Mouse (Mus musculus) myocyte (in vitro differentiated cells): Measurements from ENCODE around the gene Ank2. TPM values are rescaled to one million over a fixed set of nuclear protein-coding genes. Genes with fewer than 3 reads are reported as not detected.

Source experiments
- H3K27me3 ChIP-seq: one replicate; pipeline ENCODE4 v1.6.1; 2011; ENCODE audit not compliant: control insufficient read depth, insufficient read depth, insufficient read length
- H3K36me3 ChIP-seq: one replicate; pipeline ENCODE4 v1.6.1; 2011; ENCODE audit not compliant: control insufficient read depth, insufficient read depth
- H3K4me2 ChIP-seq: one replicate; pipeline ENCODE4 v1.6.1; 2011; ENCODE audit warnings: low read depth, control low read depth
- H3K4me3 ChIP-seq: one replicate; pipeline ENCODE4 v1.5.1; 2011; ENCODE audit warnings: mild to moderate bottlenecking, control low read depth, moderate library complexity
- H3K79me2 ChIP-seq: one replicate; pipeline ENCODE4 v1.6.1; 2011; ENCODE audit not compliant: control insufficient read depth, insufficient read depth
- H3ac ChIP-seq: one replicate; pipeline ENCODE4 v1.6.1; 2011; ENCODE audit not compliant: control insufficient read depth, insufficient read length
- CEBPB ChIP-seq: IDR thresholded peaks from 2 replicates; pipeline ENCODE4 v1.6.1; 2011; ENCODE audit warnings: mild to moderate bottlenecking, moderate library complexity; ENCODE audit not compliant: poor library complexity, insufficient read depth, severe bottlenecking
- E2F4 ChIP-seq: IDR thresholded peaks from one replicate; pipeline ENCODE4 v1.6.1; 2011; ENCODE audit warnings: mild to moderate bottlenecking, control low read depth, moderate library complexity; ENCODE audit not compliant: insufficient read depth
- MAX ChIP-seq: IDR thresholded peaks from one replicate; pipeline ENCODE4 v1.6.1; 2011; ENCODE audit warnings: low read depth, mild to moderate bottlenecking, control low read depth
- MYOD1 ChIP-seq, 3 experiments: IDR thresholded peaks; one replicate each; pipeline ENCODE4 v1.6.1; 2011; ENCODE audit warnings: control low read depth in 2 of 3, low read depth in 2 of 3, mild to moderate bottlenecking in 2 of 3, moderate library complexity in 1 of 3; ENCODE audit not compliant: insufficient read length in 2 of 3, control insufficient read depth in 1 of 3
- MYOG ChIP-seq, 3 experiments: IDR thresholded peaks; one replicate each; pipeline ENCODE4 v1.6.1; 2011; ENCODE audit warnings: control low read depth in 2 of 3, low read depth in 2 of 3, mild to moderate bottlenecking in 2 of 3; ENCODE audit not compliant: insufficient read length in 2 of 3, control insufficient read depth in 1 of 3, insufficient read depth in 1 of 3
- POLR2A ChIP-seq: IDR thresholded peaks from one replicate; pipeline ENCODE4 v1.6.1; 2011; ENCODE audit warnings: low read depth, mild to moderate bottlenecking, control low read depth, moderate library complexity; ENCODE audit not compliant: insufficient read length
- POLR2AphosphoS2 ChIP-seq: IDR thresholded peaks from one replicate; pipeline ENCODE4 v1.6.1; 2011; ENCODE audit warnings: low read depth, control low read depth; ENCODE audit not compliant: insufficient read length
- REST ChIP-seq: IDR thresholded peaks from one replicate; pipeline ENCODE4 v1.6.1; 2011; ENCODE audit warnings: mild to moderate bottlenecking, control low read depth, moderate library complexity; ENCODE audit not compliant: insufficient read depth, insufficient read length
- SRF ChIP-seq: IDR thresholded peaks from one replicate; pipeline ENCODE4 v1.6.1; 2011; ENCODE audit warnings: low read depth; ENCODE audit not compliant: control insufficient read depth, insufficient read length
- TCF12 ChIP-seq: IDR thresholded peaks from one replicate; pipeline ENCODE4 v1.6.1; 2011; ENCODE audit warnings: mild to moderate bottlenecking, control low read depth; ENCODE audit not compliant: poor library complexity, insufficient read depth, severe bottlenecking
- TCF3 ChIP-seq: IDR thresholded peaks from one replicate; pipeline ENCODE4 v1.6.1; 2011; ENCODE audit warnings: low read depth, control low read depth; ENCODE audit not compliant: insufficient read length
- USF1 ChIP-seq: IDR thresholded peaks from one replicate; pipeline ENCODE4 v1.6.1; 2011; ENCODE audit warnings: low read depth, mild to moderate bottlenecking, control low read depth, moderate library complexity
- polyA plus RNA-seq: library from polyadenylated mRNA; unstranded; fragments of >200 nt; fragmentation: generic; extraction: Trizol; gene quantifications from one replicate; pipeline ENCODE4 v1.2.1, GENCODE M21; 2012; ENCODE audit warnings: missing spikeins

Gene Ank2
- polyA plus RNA-seq, 1 experiment, result 20.2 TPM

DNA sequence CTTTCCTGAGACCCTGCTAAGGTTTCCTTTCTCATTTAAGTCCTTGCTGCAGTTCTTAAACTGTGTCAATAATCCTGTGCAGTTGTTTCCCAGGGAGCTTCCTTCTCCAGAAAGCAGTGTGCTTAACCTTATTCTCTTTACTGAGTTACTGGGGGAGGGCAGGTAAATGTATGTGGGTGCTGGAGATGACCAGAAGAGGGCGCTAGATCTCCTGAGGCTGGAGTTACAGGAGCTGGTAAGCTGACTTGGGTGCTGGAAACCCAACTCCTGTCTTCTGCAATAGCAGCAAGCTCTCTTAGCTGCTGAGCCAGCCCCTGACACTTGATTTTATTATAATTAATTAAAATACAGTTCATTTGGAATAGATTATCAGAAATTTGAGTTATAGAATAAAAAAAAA lies 84.7 kb downstream of the Ank2 start:
- H3K79me2 ChIP-seq, result no peaks in the 10 kb centered on the region
- no peak overlapping the region for H3ac ChIP-seq
- H3K4me2 ChIP-seq, result no peak overlapping the region
- H3K4me3 ChIP-seq, result no peak overlapping the region
- no peaks in the 10 kb centered on the region for H3K27me3 ChIP-seq
- TF ChIP-seq MYOD1 (IDR thresholded peaks at IDR 0.05; ENCODE audit: control insufficient read depth in 1 of 3, insufficient read length in 2 of 3, low read depth in 2 of 3) (no peak), MYOG (IDR thresholded peaks at IDR 0.05; ENCODE audit: control insufficient read depth in 1 of 3, insufficient read depth in 1 of 3, insufficient read length in 2 of 3, low read depth in 2 of 3) (no peak), POLR2A (no peak), TCF3 (no peak), POLR2AphosphoS2 (no peak), CEBPB (no peak), SRF (no peak), MAX (no peak), TCF12 (no peak), USF1 (no peak)
- H3K36me3 ChIP-seq, result no peaks in the 10 kb centered on the region

GRCm38 (mm10) chr3:127408684-127409550 lies 90.2 kb downstream of the Ank2 start:
- no peaks in the 10 kb centered on the region for H3K36me3 ChIP-seq
- H3K4me2 ChIP-seq, result peak overlapping the region; percentile 89
- peak overlapping the region; percentile 9 for H3ac ChIP-seq
- peak overlapping the region; percentile 79 for H3K4me3 ChIP-seq
- peaks cover 20% of the 10 kb centered on the region for H3K79me2 ChIP-seq
- TF ChIP-seq SRF (no peak), TCF3 (no peak), REST (no peak), POLR2A (peak; percentile 86), CEBPB (peak; percentile 82), USF1 (peak; percentile 31), MYOD1 (IDR thresholded peaks at IDR 0.05; ENCODE audit: control insufficient read depth in 1 of 3, insufficient read length in 2 of 3, low read depth in 2 of 3) (peak in 2 of 3 experiments; percentile 23 to 64), POLR2AphosphoS2 (peak; percentile 92), MYOG (IDR thresholded peaks at IDR 0.05; ENCODE audit: control insufficient read depth in 1 of 3, insufficient read depth in 1 of 3, insufficient read length in 2 of 3, low read depth in 2 of 3) (peak in 1 of 3 experiments; percentile 70), E2F4 (no peak), TCF12 (no peak), MAX (peak; percentile 22)
- H3K27me3 ChIP-seq, result no peaks in the 10 kb centered on the region

DNA sequence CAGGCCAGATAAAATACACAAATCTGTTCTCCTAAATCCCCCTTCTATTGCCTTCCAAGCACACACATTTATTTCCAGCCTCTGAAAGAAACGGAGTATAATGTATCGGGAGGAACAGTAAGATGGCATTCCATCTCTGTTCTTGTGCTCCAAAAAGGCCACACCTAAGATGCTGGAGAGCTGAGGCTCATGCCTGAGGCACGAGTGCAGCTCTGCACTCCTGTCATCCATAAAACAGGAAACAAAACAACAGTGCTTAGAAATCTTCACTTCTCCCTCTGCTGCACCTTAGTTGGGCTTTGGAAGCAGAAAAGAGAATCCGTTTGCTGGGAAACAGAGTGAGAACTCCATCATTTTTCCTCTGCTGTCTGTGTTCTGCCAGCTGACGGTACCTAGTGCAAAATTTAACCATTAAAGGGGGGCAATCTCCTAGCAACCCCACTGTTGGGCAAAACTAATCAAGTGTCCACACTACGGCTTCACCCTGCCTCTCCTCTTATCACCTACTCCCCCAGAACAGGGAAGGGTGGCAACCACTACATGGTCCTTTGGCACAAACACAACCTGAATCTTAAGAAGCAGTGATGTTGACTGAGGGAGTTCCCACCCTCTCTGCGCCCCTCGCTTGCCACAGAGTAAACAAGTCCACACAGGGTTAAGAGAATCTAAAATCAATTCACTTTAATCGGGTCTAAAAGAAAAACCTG lies 91.1 kb downstream of the Ank2 start:
- Histone ChIP-seq H3K4me3 (peak overlapping the region; percentile 79), H3K4me2 (peak overlapping the region; percentile 89), H3ac (peak overlapping the region; percentile 9), H3K27me3 (no peaks in the 10 kb centered on the region), H3K36me3 (no peaks in the 10 kb centered on the region), H3K79me2 (peaks cover 24% of the 10 kb centered on the region)
- TF ChIP-seq SRF, result no peak

GRCm38 (mm10) chr3:127406883-127407282 lies 92.3 kb downstream of the Ank2 start:
- TF ChIP-seq MYOG (IDR thresholded peaks at IDR 0.05; ENCODE audit: control insufficient read depth in 1 of 3, insufficient read depth in 1 of 3, insufficient read length in 2 of 3, low read depth in 2 of 3) (no peak), POLR2A (no peak), SRF (no peak), MYOD1 (IDR thresholded peaks at IDR 0.05; ENCODE audit: control insufficient read depth in 1 of 3, insufficient read length in 2 of 3, low read depth in 2 of 3) (no peak), REST (no peak), CEBPB (no peak), E2F4 (no peak), TCF12 (no peak), TCF3 (no peak), POLR2AphosphoS2 (no peak), MAX (no peak), USF1 (no peak)
- H3K79me2 ChIP-seq, result peaks cover 24% of the 10 kb centered on the region
- H3K36me3 ChIP-seq, result no peaks in the 10 kb centered on the region
- H3K4me3 ChIP-seq, result no peak overlapping the region
- H3ac ChIP-seq, result no peak overlapping the region
- H3K27me3 ChIP-seq, result no peaks in the 10 kb centered on the region
- peak overlapping the region; percentile 36 for H3K4me2 ChIP-seq
